Comparison of ENCODE assay signal across 9 mouse cellular contexts in genomic region chr3:88407090-88407489, GRCm38 (mm10). TPM values are rescaled to one million over a fixed set of nuclear protein-coding genes. Genes with fewer than 3 reads are reported as not detected.
DNase-seq lines count a peak whose midpoint lies in the region; ATAC-seq and TF ChIP-seq lines count a peak whose summit lies in the region.
"Had no signal": no experiment of that assay in that cellular context is flagged by ENCODE, and none has a peak within 500 bp of the region (broad histone marks: within the 10 kb centered on the region; RNA-seq: fewer than 3 reads in every experiment).

No protein-coding gene starts in this region.

- DNase-seq in CD4-positive helper T cell, adult 2 months (ENCODE audit: low read depth, low spot score): peak; percentile 82
- peak; percentile 36 for DNase-seq in WW6 (ENCODE audit: low read depth, low spot score)
- peak; percentile 93 for DNase-seq in embryo, embryonic 10 days (ENCODE audit: low spot score)
- DNase-seq in gastrocnemius, adult 8-10 months (ENCODE audit: low spot score in 2 of 2): peak; percentile 38 to 49
- DNase-seq in liver, adult 2 months (ENCODE audit: extremely low read depth, low read depth, low spot score): peak; percentile 83
- DNase-seq in neural tube, embryonic 11.5 days (ENCODE audit: low spot score): peak; percentile 78
- peak; percentile 50 to 59 for DNase-seq in thymus, postnatal 36 days

- peak; percentile 61 for TF ChIP-seq CTCF in liver, adult 2 months (IDR thresholded peaks at IDR 0.05; ENCODE audit: low read depth, low read length)

- TF ChIP-seq POLR2A in liver, adult 2 months (IDR thresholded peaks at IDR 0.05; ENCODE audit: extremely low read depth, insufficient read depth, low read length): no peak

- no peaks in the 10 kb centered on the region for H3K27me3 ChIP-seq in kidney, embryonic 16.5 days (ENCODE audit: insufficient read depth, low read length)
- no peaks in the 10 kb centered on the region for H3K27me3 ChIP-seq in liver, adult 2 months (ENCODE audit: control insufficient read depth, insufficient read depth, low read length)
- no peaks in the 10 kb centered on the region for H3K27me3 ChIP-seq in neural tube, embryonic 11.5 days (ENCODE audit: control insufficient read depth, insufficient read depth, low read length)

- no peak overlapping the region for H3K4me3 ChIP-seq in kidney, embryonic 16.5 days (ENCODE audit: low read length)
- no peak overlapping the region for H3K4me3 ChIP-seq in liver, adult 2 months (ENCODE audit: insufficient read depth, low read depth, low read length)
- no peak overlapping the region for H3K4me3 ChIP-seq in neural tube, embryonic 11.5 days (ENCODE audit: low read depth, low read length)

- peaks cover 4% of the 10 kb centered on the region; the same call in 1 of the 2 replicates for H3K79me2 ChIP-seq in liver, adult 2 months (ENCODE audit: control insufficient read depth, insufficient read depth, low read length)

- peak overlapping the region; percentile 53; the same call in 1 of the 2 replicates for H3K9ac ChIP-seq in kidney, embryonic 16.5 days (replicated peaks; ENCODE audit: low read length)
- no peak overlapping the region for H3K9ac ChIP-seq in liver, adult 2 months (ENCODE audit: low read depth, low read length)
- no peak overlapping the region for H3K9ac ChIP-seq in neural tube, embryonic 11.5 days (ENCODE audit: low read length)

- H3K4me1 ChIP-seq in kidney, embryonic 16.5 days (ENCODE audit: insufficient read depth, low read length): peaks cover 30% of the 10 kb centered on the region
- peaks cover 24% of the 10 kb centered on the region for H3K4me1 ChIP-seq in liver, adult 2 months (ENCODE audit: control insufficient read depth, insufficient read depth, low read length)
- peaks cover 3% of the 10 kb centered on the region; the same call in 1 of the 2 replicates for H3K4me1 ChIP-seq in neural tube, embryonic 11.5 days (ENCODE audit: control insufficient read depth, insufficient read depth, low read length)

- no peaks in the 10 kb centered on the region for H3K9me3 ChIP-seq in kidney, embryonic 16.5 days (ENCODE audit: low read length)
- no peaks in the 10 kb centered on the region for H3K9me3 ChIP-seq in neural tube, embryonic 11.5 days (ENCODE audit: control insufficient read depth, low read length)

- H3K36me3 ChIP-seq in kidney, embryonic 16.5 days (ENCODE audit: insufficient read depth, low read length): peaks cover 7% of the 10 kb centered on the region
- peaks cover 2% of the 10 kb centered on the region; the same call in 1 of the 2 replicates for H3K36me3 ChIP-seq in liver, adult 2 months (ENCODE audit: control insufficient read depth, insufficient read depth, low read length)
- peaks cover 2% of the 10 kb centered on the region; the same call in 1 of the 2 replicates for H3K36me3 ChIP-seq in neural tube, embryonic 11.5 days (ENCODE audit: control insufficient read depth, insufficient read depth, low read length)

- WGBS in kidney, embryonic 16.5 days: 1% methylated on average over 2 of the region's 2 CpGs
- WGBS in liver, adult 2 months: 1% methylated on average over 2 of the region's 2 CpGs
- WGBS in neural tube, embryonic 11.5 days: 4% methylated on average over 2 of the region's 2 CpGs

- ATAC-seq in kidney, embryonic 16.5 days (ENCODE audit: low FRiP score, low TSS enrichment): no peak
- no peak for ATAC-seq in neural tube, embryonic 11.5 days (ENCODE audit: insufficient read depth, low FRiP score, low TSS enrichment)

- no peak overlapping the region for H3K4me2 ChIP-seq in kidney, embryonic 16.5 days (replicated peaks; ENCODE audit: low read depth, low read length)
- no peak overlapping the region for H3K4me2 ChIP-seq in neural tube, embryonic 11.5 days (ENCODE audit: low read depth)

- no peak overlapping the region for H3K27ac ChIP-seq in kidney, embryonic 16.5 days (ENCODE audit: low read length)
- H3K27ac ChIP-seq in liver, adult 2 months (replicated peaks; ENCODE audit: insufficient read depth, low read depth, low read length): no peak overlapping the region
- H3K27ac ChIP-seq in neural tube, embryonic 11.5 days (ENCODE audit: low read depth, low read length): no peak overlapping the region

RNA-seq across cellular contexts. Expression of gene Pmf1, which starts 3.0 kb away (rescaled TPM):
- 10 to 100 TPM; 15.5 to 18.5 (median 16.7) TPM for total RNA-seq in gastrocnemius, adult 8-10 months (2022)
- polyA plus RNA-seq in kidney, embryonic 16.5 days (2015; fragmentation: Nextera tagmentation; extraction: Ambion mirVana): 144 and 152 TPM in 2 replicates
- 12.9 and 16.5 TPM in 2 replicates for total RNA-seq in liver, adult 2 months (2014; rRNA removed)
- 59.0 and 68.1 TPM in 2 replicates for polyA plus RNA-seq in liver, adult 2 months (2012; rRNA removed)
- 118 and 124 TPM in 2 replicates for polyA plus RNA-seq in neural tube, embryonic 11.5 days (2014; fragmentation: Nextera tagmentation; extraction: Ambion mirVana)

RNA-seq across cellular contexts. Expression of gene Slc25a44, which starts 17.8 kb away (rescaled TPM):
- total RNA-seq in gastrocnemius, adult 8-10 months (2022): 10 to 100 TPM; 19.5 to 22.4 (median 21.5) TPM
- 21.7 and 22.2 TPM in 2 replicates for polyA plus RNA-seq in kidney, embryonic 16.5 days (2015; fragmentation: Nextera tagmentation; extraction: Ambion mirVana)
- total RNA-seq in liver, adult 2 months (2014; rRNA removed): 26.1 and 28.1 TPM in 2 replicates
- 57.0 and 60.9 TPM in 2 replicates for polyA plus RNA-seq in liver, adult 2 months (2012; rRNA removed)
- 24.8 and 27.0 TPM in 2 replicates for polyA plus RNA-seq in neural tube, embryonic 11.5 days (2014; fragmentation: Nextera tagmentation; extraction: Ambion mirVana)

RNA-seq across cellular contexts. Expression of gene Bglap, which starts 22.8 kb away (rescaled TPM):
- not detected for total RNA-seq in gastrocnemius, adult 8-10 months (2022)
- polyA plus RNA-seq in kidney, embryonic 16.5 days (2015; fragmentation: Nextera tagmentation; extraction: Ambion mirVana): 0.56 TPM in 1 of 2 replicates, not detected in the other
- not detected in 2 replicates for total RNA-seq in liver, adult 2 months (2014; rRNA removed)
- polyA plus RNA-seq in liver, adult 2 months (2012; rRNA removed): not detected in 2 replicates
- polyA plus RNA-seq in neural tube, embryonic 11.5 days (2014; fragmentation: Nextera tagmentation; extraction: Ambion mirVana): not detected in 2 replicates
- polyA plus RNA-seq: liver, embryonic 16.5 days had no signal

RNA-seq across cellular contexts. Expression of gene Bglap2, which starts 28.6 kb away (rescaled TPM):
- not detected for total RNA-seq in gastrocnemius, adult 8-10 months (2022)
- not detected in 2 replicates for polyA plus RNA-seq in kidney, embryonic 16.5 days (2015; fragmentation: Nextera tagmentation; extraction: Ambion mirVana)
- not detected in 2 replicates for total RNA-seq in liver, adult 2 months (2014; rRNA removed)
- polyA plus RNA-seq in liver, adult 2 months (2012; rRNA removed): not detected in 2 replicates
- polyA plus RNA-seq in neural tube, embryonic 11.5 days (2014; fragmentation: Nextera tagmentation; extraction: Ambion mirVana): not detected in 2 replicates
- polyA plus RNA-seq: liver, embryonic 16.5 days had no signal

RNA-seq across cellular contexts. Expression of gene Bglap3, which starts 34.5 kb away (rescaled TPM):
- total RNA-seq in gastrocnemius, adult 8-10 months (2022): not detected
- polyA plus RNA-seq in kidney, embryonic 16.5 days (2015; fragmentation: Nextera tagmentation; extraction: Ambion mirVana): 0.22 and 0.71 TPM in 2 replicates
- 0.34 and 0.74 TPM in 2 replicates for total RNA-seq in liver, adult 2 months (2014; rRNA removed)
- polyA plus RNA-seq in liver, adult 2 months (2012; rRNA removed): 0.11 and 2.0 TPM in 2 replicates
- 0.31 TPM in 1 of 2 replicates, not detected in the other for polyA plus RNA-seq in neural tube, embryonic 11.5 days (2014; fragmentation: Nextera tagmentation; extraction: Ambion mirVana)

Comparison
In these comparisons a context has a peak if more than half of its experiments do, and no peak if none do; other contexts are left out.
1. DNase-seq: peak in every context shown above with its lines; median percentile 93 in embryo, embryonic 10 days; 83 in liver, adult 2 months; 82 in CD4-positive helper T cell, adult 2 months; 78 in neural tube, embryonic 11.5 days; 54 in thymus, postnatal 36 days; 44 in gastrocnemius, adult 8-10 months; 36 in WW6.